Mouse (Mus musculus) brain, embryonic 14.5 days (tissue): ENCODE measurements around the gene H2-Q1. TPM values are rescaled to one million over a fixed set of nuclear protein-coding genes. Genes with fewer than 3 reads are reported as not detected.
A peak's percentile ranks its signal among the peaks of the same experiment; 100 is the strongest.

Source experiments
- DNase-seq: peaks from one replicate; pipeline ENCODE4 v3.0.0-alpha.2; 2011; ENCODE audit warnings: low read depth
- CTCF ChIP-seq: fragments of 200-500 bp; IDR thresholded peaks from 2 replicates; pipeline ENCODE4 v1.5.1; 2012; ENCODE audit warnings: inconsistent platforms, mild to moderate bottlenecking, moderate library complexity, borderline replicate concordance; ENCODE audit not compliant: insufficient read depth, insufficient read length; ENCODE audit errors: extremely low read depth
- POLR2A ChIP-seq: fragments of 200-500 bp; IDR thresholded peaks from 2 replicates; pipeline ENCODE4 v1.6.1; 2012; ENCODE audit warnings: mild to moderate bottlenecking, inconsistent platforms, borderline replicate concordance; ENCODE audit not compliant: poor library complexity, insufficient read depth, insufficient read length, severe bottlenecking; ENCODE audit errors: extremely low read depth
- polyA plus RNA-seq: library from polyadenylated mRNA; depleted of rRNA; stranded (reverse); fragments of >200 nt; gene quantifications from 2 replicates; pipeline ENCODE4 v1.2.3, GENCODE M21; 2012; rRNA removed

The H2-Q1 gene
- polyA plus RNA-seq, 1 experiment, result 0.10 TPM

DNA sequence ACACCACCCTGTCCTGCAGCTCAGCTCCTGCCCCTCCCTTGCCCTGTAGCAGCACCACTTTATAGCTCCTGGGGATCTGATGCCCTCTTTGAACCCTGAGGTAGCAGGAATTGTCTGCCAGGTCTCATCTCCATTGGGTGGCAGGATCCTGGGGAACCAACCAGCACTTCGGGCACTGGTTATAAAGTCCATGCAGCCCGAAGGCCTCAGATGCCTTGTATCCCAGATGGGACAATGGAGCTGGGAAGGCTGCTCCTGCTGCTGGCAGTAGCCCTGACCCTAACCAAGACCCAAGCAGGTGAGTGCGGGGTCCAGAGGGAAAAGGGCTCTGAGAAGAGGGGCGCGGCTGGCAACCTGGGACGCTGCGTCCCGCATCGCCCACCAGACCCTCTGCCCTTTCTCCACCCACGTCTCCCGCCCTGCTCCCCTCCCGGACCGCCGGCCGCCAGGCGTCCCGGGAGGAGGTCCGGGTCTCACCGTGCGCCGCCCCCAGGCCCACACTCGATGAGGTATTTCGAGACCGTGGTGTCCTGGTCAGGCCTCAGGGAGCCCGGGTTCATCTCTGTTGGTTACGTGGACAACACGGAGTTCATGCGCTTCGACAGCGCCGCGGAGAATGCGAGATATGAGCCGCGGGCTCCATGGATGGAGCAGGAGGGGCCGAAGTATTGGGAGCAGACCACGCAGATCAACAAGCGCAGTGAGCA, 38.7 kb downstream of the H2-Q1 start:
- DNase-seq, result peak; percentile 4
- no peak for TF ChIP-seq CTCF
- no peak for TF ChIP-seq POLR2A

DNA sequence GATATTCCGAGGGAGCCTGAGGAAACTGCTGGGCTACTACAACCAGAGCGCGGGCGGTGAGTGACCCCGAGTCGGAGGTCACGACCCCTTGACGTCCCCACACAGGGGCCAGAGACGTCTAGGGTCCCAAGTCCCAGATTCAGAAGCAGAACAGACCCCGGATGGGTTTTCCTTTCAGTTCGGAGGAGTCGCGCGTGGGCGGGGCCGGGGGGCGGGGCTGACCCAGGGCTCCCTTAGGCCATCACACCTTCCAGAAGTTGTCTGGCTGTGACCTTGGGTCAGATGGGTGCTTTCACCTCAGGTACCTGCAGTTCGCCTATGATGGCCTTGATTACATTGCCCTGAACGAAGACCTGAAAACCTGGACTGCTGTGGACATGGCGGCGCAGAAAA, 39.3 kb downstream of the H2-Q1 start:
- no peak for TF ChIP-seq CTCF
- TF ChIP-seq POLR2A, result no peak
- no peak for DNase-seq

Other genes starting within 250 kb of the H2-Q1 start
- gene Ly6g6e, start 243.5 kb upstream of the H2-Q1 start, polyA plus RNA-seq, result 1.2 and 12.4 TPM in 2 replicates
- 1.8 and 2.7 TPM in 2 replicates for gene Ly6g6d, start 242.3 kb upstream of the H2-Q1 start, polyA plus RNA-seq
- gene Ly6g6f, start 234.8 kb upstream of the H2-Q1 start, polyA plus RNA-seq, result 0.15 and 0.30 TPM in 2 replicates
- gene Abhd16a, start 231.1 kb upstream of the H2-Q1 start, polyA plus RNA-seq, result 91.0 and 135 TPM in 2 replicates
- gene Ly6g5c, start 212.1 kb upstream of the H2-Q1 start, polyA plus RNA-seq, result not detected in 2 replicates
- 3.1 and 3.4 TPM in 2 replicates for gene Ly6g5b, start 205.0 kb upstream of the H2-Q1 start, polyA plus RNA-seq
- 21.4 and 25.3 TPM in 2 replicates for gene Gpank1, start 198.9 kb upstream of the H2-Q1 start, polyA plus RNA-seq
- gene Csnk2b, start 198.4 kb upstream of the H2-Q1 start, polyA plus RNA-seq, result 243 and 257 TPM in 2 replicates
- 3.3 and 4.6 TPM in 2 replicates for gene D17H6S53E, start 194.0 kb upstream of the H2-Q1 start, polyA plus RNA-seq
- gene Apom, start 188.4 kb upstream of the H2-Q1 start, polyA plus RNA-seq, result 0.93 and 1.1 TPM in 2 replicates
- gene Bag6, start 185.2 kb upstream of the H2-Q1 start, polyA plus RNA-seq, result 378 and 427 TPM in 2 replicates
- gene Prrc2a, start 155.5 kb upstream of the H2-Q1 start, polyA plus RNA-seq, result 367 and 409 TPM in 2 replicates
- 1.6 and 2.2 TPM in 2 replicates for gene Aif1, start 144.3 kb upstream of the H2-Q1 start, polyA plus RNA-seq
- 8.2 and 11.8 TPM in 2 replicates for gene Lst1, start 132.0 kb upstream of the H2-Q1 start, polyA plus RNA-seq
- 0.58 and 1.1 TPM in 2 replicates for gene Ltb, start 126.0 kb upstream of the H2-Q1 start, polyA plus RNA-seq
- gene Tnf, start 118.4 kb upstream of the H2-Q1 start, polyA plus RNA-seq, result 0.15 and 0.21 TPM in 2 replicates
- 0.27 and 0.29 TPM in 2 replicates for gene Lta, start 115.1 kb upstream of the H2-Q1 start, polyA plus RNA-seq
- not detected in 2 replicates for gene Gm16181, start 99.6 kb upstream of the H2-Q1 start, polyA plus RNA-seq
- gene Atp6v1g2, start 86.7 kb upstream of the H2-Q1 start, polyA plus RNA-seq, result 72.5 and 74.9 TPM in 2 replicates
- 13.4 and 17.3 TPM in 2 replicates for gene Nfkbil1, start 84.6 kb upstream of the H2-Q1 start, polyA plus RNA-seq
- 887 and 1,110 TPM in 2 replicates for gene Ddx39b, start 78.7 kb upstream of the H2-Q1 start, polyA plus RNA-seq
- 37.1 and 39.5 TPM in 2 replicates for gene H2-D1, start 57.7 kb upstream of the H2-Q1 start, polyA plus RNA-seq
- gene H2-Q2, start 21.8 kb downstream of the H2-Q1 start, polyA plus RNA-seq, result 0.97 and 1.4 TPM in 2 replicates
- 2.9 and 3.0 TPM in 2 replicates for gene H2-Q4, start 59.2 kb downstream of the H2-Q1 start, polyA plus RNA-seq
- 0.57 and 0.58 TPM in 2 replicates for gene H2-Q6, start 104.4 kb downstream of the H2-Q1 start, polyA plus RNA-seq
- 3.6 and 4.3 TPM in 2 replicates for gene H2-Q7, start 118.8 kb downstream of the H2-Q1 start, polyA plus RNA-seq
- 0.11 and 0.26 TPM in 2 replicates for gene H2-Q10, start 149.7 kb downstream of the H2-Q1 start, polyA plus RNA-seq
- 0.06 TPM in 1 of 2 replicates, not detected in the other for gene Pou5f1, start 185.6 kb downstream of the H2-Q1 start, polyA plus RNA-seq
- 17.4 and 33.8 TPM in 2 replicates for gene Tcf19, start 196.4 kb downstream of the H2-Q1 start, polyA plus RNA-seq
- 11.5 and 18.4 TPM in 2 replicates for gene Cchcr1, start 196.7 kb downstream of the H2-Q1 start, polyA plus RNA-seq
- 0.98 and 1.2 TPM in 2 replicates for gene Psors1c2, start 212.8 kb downstream of the H2-Q1 start, polyA plus RNA-seq
- 0.06 and 0.18 TPM in 2 replicates for gene Cdsn, start 231.7 kb downstream of the H2-Q1 start, polyA plus RNA-seq
- 0.06 TPM in 1 of 2 replicates, not detected in the other for gene 2300002M23Rik, start 247.0 kb downstream of the H2-Q1 start, polyA plus RNA-seq